Mouse (Mus musculus) liver, adult 2 months (tissue): ENCODE results near the gene Wscd2. TPM values are rescaled to one million over a fixed set of nuclear protein-coding genes. Genes with fewer than 3 reads are reported as not detected.

Source experiments
- DNase-seq: peaks from one replicate; pipeline ENCODE4 v3.0.0-alpha.2; 2011; ENCODE audit warnings: low read depth, low spot score; ENCODE audit errors: extremely low read depth
- H3K27ac ChIP-seq: fragments of 200-500 bp; replicated peaks from 2 replicates; pipeline ENCODE4 v1.5.1; 2012; ENCODE audit warnings: low read depth, mild to moderate bottlenecking, control low read depth, inconsistent platforms, low read length; ENCODE audit not compliant: insufficient read depth
- H3K27me3 ChIP-seq: fragments of 200-500 bp; 2 replicates; pipeline ENCODE4 v1.6.1; 2012; ENCODE audit warnings: mild to moderate bottlenecking, moderate library complexity, low read length, inconsistent platforms; ENCODE audit not compliant: control insufficient read depth, insufficient read depth
- H3K36me3 ChIP-seq: fragments of 200-500 bp; 2 replicates; pipeline ENCODE4 v1.6.1; 2012; ENCODE audit warnings: low read length, inconsistent platforms; ENCODE audit not compliant: control insufficient read depth, insufficient read depth
- H3K4me1 ChIP-seq: fragments of 200-500 bp; 2 replicates; pipeline ENCODE4 v1.6.1; 2011; ENCODE audit warnings: low read length; ENCODE audit not compliant: control insufficient read depth, insufficient read depth
- H3K4me3 ChIP-seq: fragments of 200-500 bp; 2 replicates; pipeline ENCODE4 v1.5.1; 2011; ENCODE audit warnings: low read depth, mild to moderate bottlenecking, control low read depth, low read length, moderate library complexity; ENCODE audit not compliant: insufficient read depth
- H3K79me2 ChIP-seq: fragments of 200-500 bp; 2 replicates; pipeline ENCODE4 v1.6.1; 2012; ENCODE audit warnings: inconsistent platforms, mild to moderate bottlenecking, low read length, moderate library complexity; ENCODE audit not compliant: control insufficient read depth, insufficient read depth
- H3K9ac ChIP-seq: fragments of 200-500 bp; 2 replicates; pipeline ENCODE4 v1.6.1; 2012; ENCODE audit warnings: low read depth, mild to moderate bottlenecking, control low read depth, inconsistent platforms, low read length
- CTCF ChIP-seq: fragments of 200-500 bp; IDR thresholded peaks from 2 replicates; pipeline ENCODE4 v1.5.1; 2011; ENCODE audit warnings: low read depth, low read length, control low read depth
- POLR2A ChIP-seq: fragments of 200-500 bp; IDR thresholded peaks from 2 replicates; pipeline ENCODE4 v1.6.1; 2011; ENCODE audit warnings: low read length, control low read depth; ENCODE audit not compliant: insufficient read depth; ENCODE audit errors: extremely low read depth
- WGBS: fragments of 180-500 bp; shearing (Covaris S2); methylation state at CpG from one replicate; pipeline ENCODE4 v1.1.7; 2018; 5-methylcytosine and 5-hydroxymethylcytosine counted together
- polyA plus RNA-seq: library from polyadenylated mRNA; depleted of rRNA; stranded (reverse); fragments of >200 nt; gene quantifications from 2 replicates; pipeline ENCODE4 v1.2.3, GENCODE M21; 2012
- total RNA-seq: library from RNA; depleted of rRNA; stranded (reverse); fragments of >200 nt; gene quantifications from 2 replicates; pipeline ENCODE4 v1.2.3, GENCODE M21; 2014

Wscd2 gene
- total and polyA plus RNA-seq, 2 experiments: 0.05 to 0.09 TPM

DNA sequence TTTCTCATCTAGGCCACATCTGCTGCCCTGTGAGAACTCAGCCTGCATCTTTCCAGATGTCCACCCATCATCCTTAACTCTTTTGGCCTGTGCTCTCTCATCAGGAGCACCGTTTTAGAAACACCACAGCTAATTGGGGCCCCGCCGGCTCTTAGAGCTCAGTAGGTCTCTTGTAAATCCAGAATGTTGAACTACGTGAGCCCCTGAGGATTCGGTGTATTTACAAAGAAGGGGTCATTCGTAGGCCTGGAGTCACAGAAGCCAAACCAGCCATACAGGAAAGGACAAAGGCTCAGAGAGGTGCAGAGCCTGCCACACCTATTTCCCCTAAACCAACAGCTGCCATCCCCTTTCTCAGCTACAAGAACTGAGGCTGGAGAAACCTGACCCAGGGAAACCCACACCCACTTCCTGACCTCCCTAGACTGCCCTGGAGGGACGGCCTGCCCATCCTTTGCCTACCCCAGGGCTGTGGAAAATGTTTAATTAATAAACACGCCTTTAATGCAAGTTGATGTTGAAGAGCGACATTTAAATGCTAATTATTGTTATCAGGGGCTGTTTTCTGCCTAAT lies 106.7 kb downstream of the Wscd2 start:
- TF ChIP-seq CTCF: no peak
- no peak for TF ChIP-seq POLR2A
- H3K27me3 ChIP-seq: no peaks in the 10 kb centered on the region
- H3K36me3 ChIP-seq: no peaks in the 10 kb centered on the region
- no peaks in the 10 kb centered on the region for H3K79me2 ChIP-seq
- WGBS: 70% methylated on average over 9 of the region's 9 CpGs
- no peak overlapping the region for H3K27ac ChIP-seq
- no peak overlapping the region for H3K4me3 ChIP-seq
- H3K4me1 ChIP-seq: no peaks in the 10 kb centered on the region
- H3K9ac ChIP-seq: no peak overlapping the region
- no peak for DNase-seq

DNA sequence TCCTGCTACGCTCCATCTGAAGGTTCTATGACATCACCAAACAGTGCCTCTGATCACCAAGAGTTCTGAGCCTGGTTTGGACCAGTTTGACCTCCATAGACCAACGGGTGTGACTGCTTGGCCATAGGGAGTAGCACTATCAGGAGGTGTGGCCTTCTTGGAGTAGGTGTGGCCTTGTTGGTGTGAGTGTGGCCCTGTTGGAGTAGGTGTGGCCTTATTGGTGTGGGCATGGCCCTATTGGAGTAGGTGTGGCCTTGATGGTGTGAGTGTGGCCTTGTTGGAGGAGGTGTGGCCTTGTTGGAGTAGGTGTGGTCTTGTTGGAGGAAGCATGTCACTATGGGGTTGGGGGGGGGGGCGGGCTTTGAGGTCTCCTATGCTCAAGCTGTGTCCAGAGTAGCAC lies 110.0 kb downstream of the Wscd2 start:
- 71% methylated on average over 3 of the region's 3 CpGs for WGBS
- TF ChIP-seq POLR2A: no peak
- no peak for TF ChIP-seq CTCF
- Histone ChIP-seq H3K9ac (no peak overlapping the region), H3K27ac (no peak overlapping the region), H3K36me3 (no peaks in the 10 kb centered on the region), H3K79me2 (no peaks in the 10 kb centered on the region), H3K27me3 (no peaks in the 10 kb centered on the region), H3K4me1 (no peaks in the 10 kb centered on the region), H3K4me3 (no peak overlapping the region)
- no peak for DNase-seq

DNA sequence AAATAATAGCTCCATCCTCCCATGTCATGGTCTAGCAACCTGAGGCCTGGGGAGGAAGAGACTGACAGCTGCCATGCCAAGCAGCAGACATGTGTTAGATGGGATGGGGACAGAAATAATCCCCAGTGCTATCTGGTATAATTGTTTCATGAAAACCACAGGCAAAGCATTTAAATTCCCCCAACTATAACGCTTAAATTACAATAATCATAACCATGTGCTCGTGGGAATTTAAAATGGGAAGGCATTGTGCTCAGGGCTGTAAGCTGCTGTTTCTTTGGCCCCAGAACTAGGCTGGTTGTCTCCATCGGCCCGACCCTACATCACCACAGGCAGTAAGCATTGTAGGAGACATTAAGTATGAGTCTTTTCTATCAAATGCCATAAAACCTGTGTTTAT lies 110.7 kb downstream of the Wscd2 start:
- no peak overlapping the region for H3K9ac ChIP-seq
- 83% methylated on average over 4 of the region's 4 CpGs for WGBS
- H3K27ac ChIP-seq: no peak overlapping the region
- H3K4me3 ChIP-seq: no peak overlapping the region
- DNase-seq: no peak
- no peaks in the 10 kb centered on the region for H3K27me3 ChIP-seq
- no peak for TF ChIP-seq POLR2A
- TF ChIP-seq CTCF: no peak
- H3K36me3 ChIP-seq: no peaks in the 10 kb centered on the region
- H3K79me2 ChIP-seq: no peaks in the 10 kb centered on the region
- no peaks in the 10 kb centered on the region for H3K4me1 ChIP-seq

DNA sequence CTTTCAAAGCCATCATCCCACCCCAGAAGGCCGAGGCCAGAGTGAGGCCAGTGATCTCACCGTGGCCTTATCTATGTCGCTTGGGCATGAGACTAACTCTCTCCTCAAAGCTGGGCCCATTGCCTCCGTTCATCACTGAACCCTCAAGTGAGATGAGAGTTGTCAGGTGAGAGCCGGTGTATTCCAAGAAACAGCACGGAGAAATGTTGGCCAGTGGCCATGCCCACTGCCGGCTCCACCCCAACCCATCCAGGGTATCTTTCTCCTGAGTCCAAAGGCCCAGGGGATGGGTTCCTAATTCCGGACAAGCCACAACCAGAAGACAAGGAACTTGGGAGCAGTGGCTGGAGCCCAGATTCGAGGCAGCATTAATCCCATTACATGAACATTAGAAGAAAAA lies 113.3 kb downstream of the Wscd2 start:
- H3K4me1 ChIP-seq: no peaks in the 10 kb centered on the region
- H3K4me3 ChIP-seq: no peak overlapping the region
- no peaks in the 10 kb centered on the region for H3K36me3 ChIP-seq
- no peaks in the 10 kb centered on the region for H3K79me2 ChIP-seq
- no peak overlapping the region for H3K9ac ChIP-seq
- no peak overlapping the region for H3K27ac ChIP-seq
- TF ChIP-seq CTCF (no peak), POLR2A (no peak)
- DNase-seq: no peak
- no peaks in the 10 kb centered on the region for H3K27me3 ChIP-seq
- WGBS: 73% methylated on average over 9 of the region's 9 CpGs

DNA sequence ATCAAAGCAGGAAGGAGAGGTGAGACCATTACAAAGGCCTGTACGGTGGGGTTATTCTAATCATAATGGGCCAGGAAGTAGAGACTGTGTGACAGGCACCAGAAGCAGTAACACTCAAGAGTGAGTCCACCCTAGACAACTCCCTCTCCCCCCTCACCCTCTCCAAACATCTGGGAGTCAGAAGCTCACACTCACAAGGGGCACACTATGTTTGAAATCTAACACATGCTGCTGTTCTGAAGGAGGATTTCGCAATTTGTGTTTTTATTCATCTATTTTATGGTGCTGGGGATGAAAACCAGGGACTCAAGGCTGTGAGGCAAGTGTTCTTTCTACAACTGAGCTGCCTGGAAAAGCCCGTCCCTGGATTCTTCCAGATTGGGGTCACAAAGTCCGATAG lies 114.6 kb downstream of the Wscd2 start:
- Histone ChIP-seq H3K27me3 (no peaks in the 10 kb centered on the region), H3K4me1 (no peaks in the 10 kb centered on the region), H3K4me3 (no peak overlapping the region), H3K36me3 (no peaks in the 10 kb centered on the region), H3K27ac (no peak overlapping the region), H3K79me2 (no peaks in the 10 kb centered on the region), H3K9ac (no peak overlapping the region)
- DNase-seq: no peak
- WGBS: 77% methylated on average over 4 of the region's 4 CpGs
- TF ChIP-seq POLR2A: no peak

DNA sequence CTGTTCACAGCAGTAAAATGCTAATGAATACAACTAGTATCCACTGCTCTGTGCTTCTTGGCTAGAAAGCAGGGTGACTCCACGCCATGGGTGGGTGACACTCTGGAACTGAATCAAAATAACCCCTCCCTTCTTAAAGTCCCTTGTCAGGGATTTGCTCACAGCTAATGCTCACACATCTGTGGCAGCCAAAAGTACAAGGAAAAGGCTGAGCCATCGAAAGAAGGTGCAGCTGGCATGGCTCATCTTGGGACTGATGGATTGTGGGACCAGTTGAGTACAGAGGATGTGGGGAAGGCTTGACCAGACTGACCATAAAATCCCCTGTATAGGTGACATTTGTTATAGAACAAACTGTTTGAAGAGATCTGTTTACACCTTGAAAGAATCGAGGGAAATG lies 116.0 kb downstream of the Wscd2 start:
- Histone ChIP-seq H3K9ac (no peak overlapping the region), H3K27ac (no peak overlapping the region), H3K4me3 (no peak overlapping the region), H3K36me3 (no peaks in the 10 kb centered on the region), H3K79me2 (no peaks in the 10 kb centered on the region), H3K27me3 (no peaks in the 10 kb centered on the region), H3K4me1 (no peaks in the 10 kb centered on the region)
- 72% methylated on average over 3 of the region's 3 CpGs for WGBS
- DNase-seq: no peak
- TF ChIP-seq POLR2A: no peak
- TF ChIP-seq CTCF: no peak
